Mouse (Mus musculus): ENCODE measurements at regions not wholly inside any gene's neighbourhood (a gene's known extent, or its start where the extent isn't known, plus 50 kb on each side); places are given as distances from the start of the nearest gene placed in this dataset.

DNA sequence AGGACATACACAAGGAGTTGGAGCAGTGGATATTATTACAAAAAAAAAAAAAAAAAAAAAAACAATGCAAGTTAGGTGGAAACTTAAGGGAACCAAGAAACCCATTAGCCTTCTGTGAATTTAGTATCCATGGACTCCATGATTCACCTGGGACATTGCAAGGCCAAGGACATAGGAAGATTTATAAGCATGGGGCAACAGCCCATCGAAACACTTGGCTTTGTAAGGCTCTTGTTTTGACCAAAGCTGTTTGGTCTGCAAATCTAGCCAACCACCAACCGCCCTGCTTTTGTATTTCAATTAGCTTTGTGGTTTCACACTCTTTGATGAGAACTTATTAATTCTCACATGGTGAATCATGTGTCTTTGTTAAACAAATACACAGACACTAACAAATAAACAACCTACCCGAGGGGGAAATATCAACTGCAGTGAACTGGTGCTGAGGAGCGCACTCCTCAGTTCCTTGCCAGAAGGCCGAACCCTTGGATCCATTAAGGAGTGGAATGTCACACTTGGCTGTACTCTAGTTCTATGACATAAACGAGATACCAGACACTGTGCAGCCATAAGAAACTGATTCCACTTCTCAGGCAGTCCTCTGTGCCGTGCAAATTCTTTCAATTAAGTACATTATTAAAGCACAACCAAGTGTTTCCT, 529.7 kb downstream of the Tmem38b start:
- H3K36me3 ChIP-seq: no peaks in the 10 kb centered on the region
- WGBS: 63% methylated on average over 7 of the region's 7 CpGs

DNA sequence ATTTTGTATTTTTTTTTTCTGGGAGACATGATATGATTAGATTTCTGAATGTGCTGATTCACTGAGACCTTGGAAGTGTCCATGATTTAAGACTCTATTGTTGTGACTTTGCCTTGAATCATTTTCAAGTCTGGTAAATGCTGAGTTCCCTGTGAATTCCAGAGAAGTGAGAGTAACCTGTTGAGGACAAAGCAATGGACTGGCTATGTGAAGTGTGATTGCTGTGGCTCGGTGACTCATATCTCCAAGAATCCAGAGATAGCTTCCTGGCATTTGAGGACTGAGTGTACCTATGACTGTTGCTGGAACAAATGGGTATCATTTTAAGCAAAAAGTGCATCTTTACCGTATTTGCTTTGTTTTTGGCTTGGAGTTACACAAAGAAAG, 530.2 kb downstream of the Tmem38b start:
- Histone ChIP-seq H3K27ac (no peak overlapping the region), H3K4me2 (no peak overlapping the region), H3K27me3 (replicated peaks) (no peaks in the 10 kb centered on the region), H3K9ac (no peak overlapping the region), H3K4me3 (replicated peaks) (no peak overlapping the region), H3K9me3 (no peaks in the 10 kb centered on the region), H3K36me3 (no peaks in the 10 kb centered on the region), H3K4me1 (no peaks in the 10 kb centered on the region)
- no peak for ATAC-seq (ENCODE audit: insufficient read depth, low FRiP score, low read depth)
- WGBS: 70% methylated on average over 2 of the region's 2 CpGs

More for the DNA sequence above, 529.7 kb downstream of the Tmem38b start:
- Histone ChIP-seq H3K27ac (no peak overlapping the region), H3K9ac (no peak overlapping the region), H3K4me3 (replicated peaks) (no peak overlapping the region), H3K27me3 (replicated peaks) (no peaks in the 10 kb centered on the region), H3K4me1 (no peaks in the 10 kb centered on the region), H3K9me3 (no peaks in the 10 kb centered on the region), H3K4me2 (no peak overlapping the region)
- ATAC-seq (ENCODE audit: insufficient read depth, low FRiP score, low read depth): no peak

DNA sequence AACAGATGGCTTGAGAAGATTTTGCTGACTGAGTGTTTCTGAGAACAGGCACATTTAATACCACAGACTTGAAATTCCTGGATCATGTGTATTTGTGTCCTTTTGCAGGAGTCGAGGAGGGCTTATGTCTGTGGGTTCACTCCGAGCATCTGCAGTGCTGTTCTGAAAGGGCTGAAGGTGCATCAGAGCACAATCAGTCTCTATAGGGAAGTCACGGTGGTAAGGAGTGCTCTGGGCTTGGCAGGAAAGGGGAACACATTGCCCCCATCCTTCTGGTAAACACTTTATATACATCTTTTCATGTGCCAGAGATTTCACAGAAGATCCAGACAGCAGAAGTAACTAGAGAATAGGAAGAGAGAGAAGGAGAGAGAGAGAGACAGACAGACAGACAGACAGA, 545.1 kb downstream of the Tmem38b start:
- Histone ChIP-seq H3K36me3 (no peaks in the 10 kb centered on the region), H3K4me1 (no peaks in the 10 kb centered on the region), H3K9me3 (no peaks in the 10 kb centered on the region), H3K27me3 (replicated peaks) (no peaks in the 10 kb centered on the region), H3K9ac (no peak overlapping the region), H3K4me2 (no peak overlapping the region), H3K27ac (no peak overlapping the region), H3K4me3 (replicated peaks) (no peak overlapping the region)
- no peak for ATAC-seq (ENCODE audit: insufficient read depth, low FRiP score, low read depth)
- 43% methylated on average over 3 of the region's 3 CpGs for WGBS

DNA sequence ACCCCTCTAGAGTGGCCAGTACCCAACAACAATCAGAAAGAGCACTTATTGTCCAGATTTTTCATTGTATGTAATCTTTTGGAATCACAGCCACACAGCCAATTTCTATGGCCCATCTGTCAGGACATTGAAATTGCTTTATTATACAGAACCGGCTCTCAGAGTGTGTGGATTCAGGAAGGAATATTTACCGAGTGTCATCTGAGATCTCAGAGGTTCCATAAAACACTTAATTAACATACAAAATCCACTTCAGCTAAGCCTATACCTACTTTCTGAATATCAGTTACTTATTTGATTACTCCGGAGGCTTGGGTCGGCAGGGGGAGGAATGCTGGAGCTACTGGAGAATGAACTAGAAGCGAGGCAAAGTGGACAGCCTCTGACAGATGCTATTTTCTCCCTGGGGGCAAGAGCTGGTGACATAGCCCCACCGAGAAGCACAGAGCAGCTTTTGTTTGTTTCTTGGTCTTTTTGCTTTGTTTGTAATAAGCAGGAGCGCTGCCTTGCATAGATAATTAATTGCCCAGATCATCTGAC, 545.6 kb downstream of the Tmem38b start:
- 37% methylated on average over 7 of the region's 7 CpGs for WGBS
- H3K9ac ChIP-seq: no peak overlapping the region

DNA sequence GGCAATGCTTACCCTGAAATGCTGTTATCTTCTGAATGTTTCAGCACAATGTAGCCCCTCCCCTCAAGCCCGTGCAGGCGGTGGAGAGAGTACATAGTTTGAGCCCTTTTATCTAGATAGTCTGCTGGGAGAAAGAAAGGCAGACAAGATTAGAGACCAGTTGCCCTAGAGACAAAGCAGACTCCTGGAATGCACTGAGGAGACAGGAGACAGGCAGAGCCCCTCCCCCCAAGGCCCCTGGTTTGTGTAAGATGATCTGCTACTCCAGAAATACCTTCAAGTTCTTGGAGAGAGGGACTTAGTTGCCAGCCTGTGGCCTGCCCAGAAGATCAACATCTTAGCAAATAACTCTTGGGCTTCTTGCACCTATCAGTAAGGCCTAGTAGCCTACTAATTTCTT, 547.8 kb downstream of the Tmem38b start:
- Histone ChIP-seq H3K27me3 (replicated peaks) (no peaks in the 10 kb centered on the region), H3K4me1 (no peaks in the 10 kb centered on the region), H3K9ac (no peak overlapping the region), H3K4me2 (no peak overlapping the region), H3K4me3 (replicated peaks) (no peak overlapping the region), H3K36me3 (no peaks in the 10 kb centered on the region), H3K27ac (no peak overlapping the region), H3K9me3 (no peaks in the 10 kb centered on the region)
- 10% methylated on average over 2 of the region's 2 CpGs for WGBS
- ATAC-seq (ENCODE audit: insufficient read depth, low FRiP score, low read depth): no peak

More for the DNA sequence above, 545.6 kb downstream of the Tmem38b start:
- Histone ChIP-seq H3K4me1 (no peaks in the 10 kb centered on the region), H3K36me3 (no peaks in the 10 kb centered on the region), H3K9me3 (no peaks in the 10 kb centered on the region), H3K27me3 (replicated peaks) (no peaks in the 10 kb centered on the region), H3K4me2 (no peak overlapping the region), H3K4me3 (replicated peaks) (no peak overlapping the region), H3K27ac (no peak overlapping the region)
- ATAC-seq (ENCODE audit: insufficient read depth, low FRiP score, low read depth): no peak

DNA sequence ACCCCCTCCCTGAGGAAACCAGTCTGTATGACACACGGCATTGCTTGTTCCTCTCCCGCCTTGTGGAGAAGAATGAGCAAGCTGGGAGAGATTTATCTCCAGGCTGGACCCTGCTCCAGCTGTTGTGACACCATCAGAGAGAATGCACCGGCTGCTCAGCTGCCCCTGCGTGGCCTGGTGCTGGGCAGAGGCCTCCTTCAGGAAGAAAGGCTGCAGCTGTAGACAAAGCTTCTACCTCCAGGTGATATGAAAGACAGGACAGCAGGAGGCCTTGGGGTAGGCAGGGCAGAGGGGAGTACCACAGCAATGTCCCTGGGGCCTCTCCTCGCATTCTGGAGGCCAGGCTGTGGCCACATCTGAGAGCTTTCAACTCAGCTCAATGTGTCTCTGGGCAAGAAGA, 548.6 kb downstream of the Tmem38b start:
- H3K4me2 ChIP-seq: no peak overlapping the region
- no peaks in the 10 kb centered on the region for H3K4me1 ChIP-seq
- no peak for ATAC-seq (ENCODE audit: insufficient read depth, low FRiP score, low read depth)
- H3K9me3 ChIP-seq: no peaks in the 10 kb centered on the region
- no peaks in the 10 kb centered on the region for H3K27me3 ChIP-seq (replicated peaks)
- WGBS: 18% methylated on average over 5 of the region's 5 CpGs
- no peak overlapping the region for H3K27ac ChIP-seq
- no peak overlapping the region for H3K4me3 ChIP-seq (replicated peaks)
- no peaks in the 10 kb centered on the region for H3K36me3 ChIP-seq
- no peak overlapping the region for H3K9ac ChIP-seq

DNA sequence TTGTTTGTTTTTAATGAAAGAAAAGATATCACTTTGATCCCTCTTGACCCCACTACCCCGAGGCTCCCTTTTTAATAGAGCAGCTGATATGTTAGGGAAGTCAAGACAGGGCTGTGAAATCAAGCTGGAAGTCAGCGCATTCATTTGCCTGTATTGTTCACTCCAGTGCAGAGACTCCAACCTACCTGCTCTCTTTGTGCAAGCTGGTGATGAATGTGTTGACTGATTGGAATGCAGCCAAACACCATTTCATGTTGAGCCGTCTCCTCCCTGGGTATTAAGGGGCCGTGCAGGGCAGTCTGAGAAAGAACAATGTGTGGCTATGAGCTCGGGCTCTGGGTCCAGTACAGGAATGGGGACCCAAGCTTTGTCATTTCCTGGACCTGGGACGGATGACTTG, 557.4 kb upstream of the Zfp462 start:
- H3K9me3 ChIP-seq: no peaks in the 10 kb centered on the region
- WGBS: 46% methylated on average over 6 of the region's 6 CpGs
- H3K4me2 ChIP-seq: no peak overlapping the region
- no peaks in the 10 kb centered on the region for H3K27me3 ChIP-seq (replicated peaks)
- ATAC-seq (ENCODE audit: insufficient read depth, low FRiP score, low read depth): peak; percentile 80
- no peak overlapping the region for H3K9ac ChIP-seq
- no peaks in the 10 kb centered on the region for H3K36me3 ChIP-seq
- no peak overlapping the region for H3K4me3 ChIP-seq (replicated peaks)
- no peaks in the 10 kb centered on the region for H3K4me1 ChIP-seq
- H3K27ac ChIP-seq: no peak overlapping the region

DNA sequence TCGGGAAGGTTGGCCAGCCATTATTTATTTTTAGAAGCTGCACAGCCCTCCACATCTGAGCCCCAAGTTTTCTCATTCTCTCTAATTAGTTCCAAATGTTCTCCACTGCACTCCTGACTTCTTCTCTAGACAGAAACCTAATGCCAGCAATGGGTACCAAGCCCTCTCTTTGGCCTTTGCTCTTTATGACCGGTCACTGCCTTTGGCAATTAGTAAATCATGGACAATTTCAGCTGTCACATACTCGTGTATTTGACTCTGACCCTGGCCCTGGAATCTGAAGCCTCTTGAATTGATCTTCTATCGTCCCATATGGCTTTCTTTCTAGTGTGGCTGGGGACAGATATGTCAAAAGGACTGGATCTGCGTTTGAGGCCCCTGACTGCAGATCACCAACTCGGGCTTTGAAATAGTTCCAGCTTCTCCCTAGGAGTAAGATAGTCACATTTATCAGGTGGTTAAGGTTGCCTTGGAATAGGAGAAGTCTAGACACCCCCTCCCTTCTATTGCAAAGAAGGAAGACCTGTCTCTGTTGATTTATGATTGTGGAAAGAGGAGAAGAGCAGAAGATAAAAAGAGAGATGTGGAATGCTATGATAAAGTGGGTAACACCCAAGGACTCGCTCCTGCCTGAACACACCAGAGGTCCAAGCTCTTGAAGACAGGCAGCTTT, 553.2 kb upstream of the Zfp462 start:
- H3K36me3 ChIP-seq: no peaks in the 10 kb centered on the region
- no peaks in the 10 kb centered on the region for H3K27me3 ChIP-seq (replicated peaks)
- H3K4me1 ChIP-seq: no peaks in the 10 kb centered on the region
- H3K27ac ChIP-seq: no peak overlapping the region
- no peak overlapping the region for H3K4me3 ChIP-seq (replicated peaks)
- H3K9ac ChIP-seq: no peak overlapping the region
- H3K4me2 ChIP-seq: no peak overlapping the region
- H3K9me3 ChIP-seq: no peaks in the 10 kb centered on the region
- ATAC-seq (ENCODE audit: insufficient read depth, low FRiP score, low read depth): no peak
- WGBS: 47% methylated on average over 7 of the region's 7 CpGs

DNA sequence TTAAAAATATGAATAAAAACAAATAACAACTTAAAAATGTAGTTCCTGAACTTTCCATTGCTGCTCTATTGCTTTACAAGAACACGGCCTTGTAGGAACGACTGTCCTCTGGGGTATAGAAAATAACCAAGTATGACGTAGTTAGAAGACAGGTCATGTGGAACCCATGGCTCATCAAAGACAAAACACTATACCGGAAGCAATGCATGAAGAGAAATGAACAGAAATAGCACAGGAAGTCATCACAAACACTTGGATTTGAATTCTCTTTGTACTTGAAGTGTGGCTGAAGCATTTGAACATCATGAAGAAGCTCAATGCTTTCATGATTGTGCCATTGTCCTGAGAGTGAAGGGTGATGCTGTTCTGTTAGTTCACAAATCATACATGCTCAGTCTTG, 538.7 kb upstream of the Zfp462 start:
- 89% methylated on average over 4 of the region's 4 CpGs for WGBS
- Histone ChIP-seq H3K36me3 (no peaks in the 10 kb centered on the region), H3K27ac (no peak overlapping the region), H3K4me3 (replicated peaks) (no peak overlapping the region), H3K4me1 (no peaks in the 10 kb centered on the region), H3K4me2 (no peak overlapping the region), H3K9ac (no peak overlapping the region), H3K27me3 (replicated peaks) (no peaks in the 10 kb centered on the region), H3K9me3 (no peaks in the 10 kb centered on the region)
- ATAC-seq (ENCODE audit: insufficient read depth, low FRiP score, low read depth): no peak

DNA sequence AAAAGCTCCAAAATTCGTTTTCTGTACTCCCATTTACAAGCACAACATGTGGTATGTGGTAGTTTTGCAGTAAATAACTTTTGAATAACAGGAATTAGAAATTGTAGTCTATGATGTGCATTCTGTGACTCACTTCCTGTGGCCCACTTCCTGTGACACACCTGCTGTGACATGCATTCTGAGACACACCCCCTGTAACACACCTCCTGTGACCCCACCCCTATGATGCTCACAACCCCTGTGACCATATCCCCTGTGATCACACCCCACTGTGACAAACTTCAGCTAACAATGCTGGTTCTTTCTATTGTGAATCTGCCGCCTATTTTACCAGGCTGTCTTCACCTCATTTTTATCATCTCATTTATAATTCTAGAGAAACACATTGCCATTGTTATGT, 536.9 kb upstream of the Zfp462 start:
- no peak overlapping the region for H3K4me2 ChIP-seq
- no peak overlapping the region for H3K9ac ChIP-seq
- 61% methylated on average over 2 of the region's 2 CpGs for WGBS
- no peak overlapping the region for H3K4me3 ChIP-seq (replicated peaks)
- H3K27me3 ChIP-seq (replicated peaks): no peaks in the 10 kb centered on the region
- no peak overlapping the region for H3K27ac ChIP-seq
- H3K36me3 ChIP-seq: no peaks in the 10 kb centered on the region
- no peak for ATAC-seq (ENCODE audit: insufficient read depth, low FRiP score, low read depth)
- no peaks in the 10 kb centered on the region for H3K9me3 ChIP-seq
- H3K4me1 ChIP-seq: no peaks in the 10 kb centered on the region

DNA sequence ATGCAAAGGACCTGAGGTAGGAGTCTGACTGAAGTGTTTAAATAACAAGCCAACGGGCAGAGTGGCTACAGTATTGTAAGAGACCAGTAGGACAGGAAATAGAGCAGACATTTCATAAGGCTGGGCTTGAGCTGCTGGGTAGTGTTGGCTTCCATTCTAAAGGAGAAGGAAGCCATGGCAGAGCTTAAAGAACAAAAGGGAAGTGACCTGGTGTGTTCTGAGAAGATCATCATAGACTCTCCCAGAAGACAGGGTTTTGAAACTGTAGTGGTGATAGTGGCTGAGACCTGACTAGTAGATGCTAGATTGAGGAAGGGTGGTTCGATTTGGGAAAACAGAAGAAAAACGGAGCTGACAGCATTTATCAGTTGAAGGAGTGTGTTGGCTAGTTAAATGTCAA, 514.1 kb upstream of the Zfp462 start:
- no peak for ATAC-seq (ENCODE audit: insufficient read depth, low FRiP score, low read depth)
- Histone ChIP-seq H3K9ac (no peak overlapping the region), H3K4me2 (no peak overlapping the region), H3K4me3 (replicated peaks) (no peak overlapping the region), H3K4me1 (no peaks in the 10 kb centered on the region), H3K27ac (no peak overlapping the region), H3K27me3 (replicated peaks) (no peaks in the 10 kb centered on the region), H3K9me3 (no peaks in the 10 kb centered on the region), H3K36me3 (no peaks in the 10 kb centered on the region)
- 54% methylated on average over 3 of the region's 3 CpGs for WGBS

DNA sequence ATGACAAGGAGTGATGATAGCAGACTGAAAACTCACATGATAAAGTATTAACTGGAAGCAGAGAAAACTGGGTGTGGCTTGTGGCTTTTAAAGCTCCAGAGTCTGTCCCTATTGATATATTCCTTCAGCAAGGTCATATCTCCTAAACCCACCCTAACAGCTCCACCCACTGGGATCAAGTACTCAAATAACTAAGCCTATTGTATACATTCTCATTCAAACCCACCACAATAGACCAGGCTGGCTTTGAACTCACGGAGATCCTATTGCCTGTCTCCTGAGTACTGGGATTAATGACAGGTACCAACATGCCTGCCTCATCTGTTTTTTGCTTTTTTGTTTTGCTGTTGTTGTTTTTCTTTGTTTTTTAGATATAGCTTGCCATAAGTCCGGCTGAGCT, 484.3 kb upstream of the Zfp462 start:
- Histone ChIP-seq H3K4me1 (no peaks in the 10 kb centered on the region), H3K9me3 (no peaks in the 10 kb centered on the region), H3K27ac (no peak overlapping the region), H3K9ac (no peak overlapping the region), H3K4me3 (replicated peaks) (no peak overlapping the region), H3K36me3 (no peaks in the 10 kb centered on the region), H3K27me3 (replicated peaks) (no peaks in the 10 kb centered on the region), H3K4me2 (no peak overlapping the region)
- WGBS: 63% methylated on average over 2 of the region's 2 CpGs
- ATAC-seq (ENCODE audit: insufficient read depth, low FRiP score, low read depth): no peak
